Mouse (Mus musculus): Measurements from ENCODE around the gene Art3. TPM values are rescaled to one million over a fixed set of nuclear protein-coding genes. Genes with fewer than 3 reads are reported as not detected.

The Art3 gene
- total RNA-seq, 2 experiments from 2014 or later: 6.7 to 9.5 TPM

Small RNA genes within 50 kb of the gene (microRNA-seq; reads per million reads assigned to microRNA genes)
- 0 reads per million in 2 experiments for gene Mir6415

Other genes starting within 250 kb of the Art3 start
- 100 to 1,000 TPM; 178 to 181 TPM for gene G3bp2, start 248.1 kb upstream of the Art3 start, total RNA-seq (2021)
- gene Uso1, start 193.9 kb upstream of the Art3 start, total RNA-seq (2021): 10 to 100 TPM; 67.4 to 68.2 TPM
- gene U90926, start 116.4 kb upstream of the Art3 start, total RNA-seq (2021): not detected
- gene Ppef2, start 75.5 kb upstream of the Art3 start, total RNA-seq (2021): under 1 TPM in 1 of 2 experiments, not detected in 1; 0.40 TPM
- 10 to 100 TPM; 28.8 to 32.0 TPM for gene Naaa, start 53.7 kb upstream of the Art3 start, total RNA-seq (2021)
- gene Sdad1, start 21.3 kb upstream of the Art3 start, total RNA-seq (2021): 10 to 100 TPM; 23.7 to 25.9 TPM
- not detected for gene Cxcl9, start 3.7 kb upstream of the Art3 start, total RNA-seq (2021)
- gene Cxcl10, start 17.1 kb downstream of the Art3 start, total RNA-seq (2021): not detected
- gene Nup54, start 103.4 kb downstream of the Art3 start, total RNA-seq (2021): 10 to 100 TPM; 33.9 to 41.7 TPM
- gene Scarb2, start 175.0 kb downstream of the Art3 start, total RNA-seq (2021): 10 to 100 TPM; 96.3 to 98.5 TPM
- gene Fam47e, start 223.2 kb downstream of the Art3 start, total RNA-seq (2021): under 1 TPM; 0.30 to 0.80 TPM